Mouse (Mus musculus) spleen, postnatal 14 days (tissue): ENCODE measurements around the gene Gsap.
A peak's percentile ranks its signal among the peaks of the same experiment; 100 is the strongest.
"Not testable (repeated sequence)": the region's sequence is repeated elsewhere in the genome, so short reads cannot be mapped to it uniquely, and the experiment has no call there.

Experiments
- DNase-seq, 2 experiments: peaks; one replicate each; pipeline ENCODE4 v3.0.0; 2021 to 2022; ENCODE audit warnings: low spot score in 2 of 2

The Gsap gene

DNA sequence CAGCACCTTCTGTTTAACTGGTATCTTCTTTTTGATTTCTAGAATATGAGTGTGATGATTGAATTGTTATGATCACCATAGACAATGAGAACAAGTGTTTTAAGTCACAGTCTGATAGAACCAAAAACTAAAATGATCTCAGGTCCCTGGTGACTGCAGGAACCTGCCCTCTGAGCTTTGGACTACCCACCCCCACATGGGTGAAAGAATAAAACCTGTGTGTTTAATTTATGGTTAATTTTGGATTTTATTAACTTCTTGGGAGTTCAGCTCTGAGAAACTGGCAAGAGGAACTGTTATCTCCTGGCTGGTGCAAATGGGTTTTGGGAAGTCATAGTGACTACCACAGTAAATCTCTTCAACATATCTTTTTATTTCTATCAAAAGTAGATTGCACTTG, 6.6 kb upstream of the Gsap start:
- DNase-seq: no peak

DNA sequence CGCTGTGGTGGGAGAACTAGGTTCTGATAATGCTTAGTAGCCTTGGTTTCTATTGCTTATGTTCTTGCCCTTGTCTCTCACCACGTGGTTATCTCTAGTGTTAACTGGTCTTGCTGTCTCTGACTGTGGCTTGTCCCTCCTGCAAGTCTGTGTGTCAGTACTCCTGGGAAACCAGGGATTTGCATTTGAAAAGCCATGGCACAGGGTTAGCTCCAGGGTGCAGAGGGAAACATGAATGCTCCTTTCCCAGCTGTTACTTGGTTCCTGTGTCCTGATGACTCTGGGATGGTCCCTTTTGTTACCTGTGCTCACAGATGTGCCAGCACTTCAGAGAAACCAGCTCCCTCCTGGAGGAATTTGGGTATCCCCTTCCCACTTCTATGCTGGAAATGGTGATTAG, 3.0 kb upstream of the Gsap start:
- not testable (repeated sequence) for DNase-seq

DNA sequence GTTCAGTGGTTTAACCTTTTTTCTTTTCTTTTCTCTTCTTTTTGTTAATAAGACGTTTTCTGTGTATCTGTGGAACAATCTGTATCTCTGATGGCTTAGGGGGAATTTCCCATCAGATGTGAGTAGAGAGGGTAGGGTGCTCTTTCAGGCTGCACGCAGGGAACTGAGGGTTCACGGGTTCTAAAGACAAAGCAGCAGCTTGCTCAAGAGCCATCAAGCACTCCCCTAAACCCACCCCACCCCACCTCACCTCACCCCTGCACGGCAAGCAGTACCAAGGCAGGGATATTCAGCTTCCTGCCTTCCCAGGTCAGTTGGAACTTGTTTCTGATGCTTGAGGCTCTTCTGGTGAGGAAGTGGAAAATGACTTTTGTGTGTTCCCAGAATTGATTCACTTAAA, 766 bp downstream of the Gsap start:
- DNase-seq: no peak

GRCm38 (mm10) chr5:21188435-21188834, 2.4 kb downstream of the Gsap start:
- DNase-seq: no peak

DNA sequence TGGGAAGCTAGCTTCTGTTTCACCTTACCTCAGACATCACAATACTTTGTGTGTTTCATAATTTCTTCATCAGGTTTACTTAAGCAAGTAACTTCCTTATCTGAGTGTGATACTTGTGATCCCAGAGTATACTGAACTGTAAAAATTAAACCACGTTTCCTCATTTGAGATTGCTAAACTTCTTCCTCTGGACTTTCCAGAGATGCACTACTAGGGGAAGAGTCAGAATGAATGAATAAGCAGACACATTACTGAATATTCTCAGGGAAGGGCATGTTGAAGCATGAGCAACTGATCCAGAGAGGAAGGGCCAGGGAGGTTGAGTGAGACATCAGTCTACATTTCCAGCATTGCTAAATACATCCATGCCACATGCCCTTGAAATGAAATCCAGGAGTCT, 3.0 kb downstream of the Gsap start:
- no peak for DNase-seq

- no peak for DNase-seq
Observed at GRCm38 (mm10) chr5:21189460-21189859, 3.4 kb downstream of the Gsap start.

GRCm38 (mm10) chr5:21203504-21203903, 17.4 kb downstream of the Gsap start:
- DNase-seq: no peak

GRCm38 (mm10) chr5:21204157-21204556, 18.1 kb downstream of the Gsap start:
- no peak for DNase-seq

DNA sequence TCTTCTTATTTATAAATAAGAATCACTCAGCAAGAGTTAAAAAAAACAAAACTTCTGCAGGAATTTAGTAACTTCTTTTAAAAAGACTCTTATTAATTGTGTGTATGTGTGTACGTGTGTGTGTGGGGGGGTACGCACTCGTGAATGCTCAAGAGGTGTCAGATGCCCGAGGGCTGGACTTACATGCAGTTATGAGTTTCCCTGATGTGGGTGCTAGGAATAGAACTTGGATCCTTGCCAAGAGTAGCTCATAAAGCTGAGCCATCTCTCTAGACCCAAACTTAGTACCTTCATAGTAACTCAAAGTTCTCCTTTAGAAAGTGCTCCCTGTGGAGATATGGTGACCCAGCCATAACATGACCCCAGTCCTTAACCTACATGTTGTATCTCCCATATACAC, 20.0 kb downstream of the Gsap start:
- DNase-seq: no peak

DNA sequence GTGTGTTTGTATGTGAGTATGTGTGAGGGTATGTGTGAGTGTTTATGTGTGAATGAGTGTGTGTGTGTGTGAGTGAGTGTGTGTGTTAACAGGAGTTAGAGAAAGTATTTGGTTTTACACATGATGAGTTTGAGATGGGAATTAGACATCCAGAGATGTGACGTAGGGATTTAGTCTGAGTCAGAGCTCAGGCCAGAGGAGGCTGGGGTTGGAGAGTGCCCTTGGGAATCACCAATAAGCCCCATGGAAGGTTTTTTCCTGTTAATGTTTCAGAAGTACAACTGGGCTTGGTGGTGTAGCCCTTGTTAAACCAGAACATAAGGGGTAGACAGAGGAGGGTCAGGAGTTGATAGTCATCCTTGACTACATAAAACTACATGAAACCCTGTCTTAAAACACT, 25.4 kb downstream of the Gsap start:
- no peak for DNase-seq

DNA sequence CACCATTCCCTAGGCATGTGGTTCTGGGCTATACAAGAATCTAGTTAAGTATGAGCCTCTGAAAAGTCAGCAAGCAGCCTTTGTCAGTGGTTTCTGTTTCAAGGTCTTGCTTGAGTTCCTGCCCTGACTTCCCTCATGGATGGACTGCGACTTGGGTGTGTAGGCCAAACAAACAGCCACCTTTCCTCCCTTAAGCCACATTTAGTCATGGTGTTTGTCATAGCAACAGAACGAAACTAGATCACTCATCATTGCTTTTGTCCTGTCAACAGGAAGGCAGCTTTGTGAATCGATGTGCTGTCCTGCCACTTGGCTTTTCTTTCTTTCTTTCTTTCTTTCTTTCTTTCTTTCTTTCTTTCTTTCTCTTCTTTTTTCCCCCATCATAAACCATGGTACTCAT, 26.9 kb downstream of the Gsap start:
- no peak for DNase-seq

- DNase-seq: no peak
Observed at GRCm38 (mm10) chr5:21213801-21214200, 27.7 kb downstream of the Gsap start.

DNA sequence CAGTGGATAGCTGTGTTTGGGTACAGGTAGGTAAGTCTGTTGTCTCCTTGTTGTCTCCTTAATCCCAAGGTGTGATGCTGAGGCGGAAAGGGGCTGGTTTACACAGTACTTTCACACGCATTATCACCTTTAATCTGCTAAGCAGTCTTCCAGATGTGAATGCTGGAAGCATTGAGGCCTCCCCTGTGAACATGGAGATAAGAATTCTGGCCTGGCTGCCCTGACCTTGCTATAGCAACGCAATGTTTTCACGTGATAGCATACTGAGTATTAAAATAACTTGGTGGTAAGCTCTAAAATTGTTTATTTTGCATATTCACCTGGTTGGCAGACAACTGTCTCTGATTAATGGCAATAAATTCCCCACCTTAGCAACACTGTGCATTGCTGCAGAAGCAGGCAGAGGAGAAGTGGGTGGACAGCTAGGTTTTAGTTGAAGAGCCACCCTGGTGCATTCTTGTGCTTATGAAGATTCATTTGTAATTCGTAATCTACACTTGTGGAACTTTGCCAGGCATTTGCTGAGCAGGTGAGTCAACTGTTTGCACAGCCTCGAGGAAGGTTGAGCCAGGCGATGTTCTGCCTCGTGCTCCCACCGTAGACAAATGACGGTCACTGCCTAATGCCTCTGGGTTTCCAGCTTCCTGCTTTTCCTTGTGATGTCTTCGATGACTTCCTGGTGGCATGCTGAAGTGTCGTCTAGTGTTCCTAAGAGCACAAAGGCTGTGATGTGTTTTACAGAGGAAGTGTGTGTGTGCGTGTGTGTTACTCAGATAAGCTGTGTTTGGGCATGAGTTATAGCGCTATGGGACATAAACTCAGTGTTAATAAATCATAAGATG, 31.6 kb downstream of the Gsap start:
- no peak for DNase-seq

GRCm38 (mm10) chr5:21232876-21233275, 46.8 kb downstream of the Gsap start:
- no peak for DNase-seq

DNA sequence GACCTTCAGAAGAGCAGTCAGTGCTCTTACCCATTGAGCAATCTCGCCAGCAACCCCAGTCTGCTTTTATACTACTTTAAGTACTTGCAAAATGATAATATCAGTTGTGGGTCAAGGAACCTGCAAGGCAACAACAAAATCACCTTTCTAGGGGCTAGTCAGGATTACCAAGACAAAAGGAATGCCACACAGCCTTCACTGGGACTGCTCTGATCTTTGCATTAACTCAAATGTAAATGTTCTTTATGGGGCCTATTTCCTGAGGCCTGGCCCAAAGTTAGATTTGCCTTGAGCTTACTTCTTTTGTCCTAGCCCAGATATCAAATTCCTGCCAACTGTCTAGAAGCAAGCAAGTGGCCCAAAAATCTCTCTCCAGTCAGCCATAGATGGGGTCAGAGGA, 58.5 kb downstream of the Gsap start:
- no peak for DNase-seq

DNA sequence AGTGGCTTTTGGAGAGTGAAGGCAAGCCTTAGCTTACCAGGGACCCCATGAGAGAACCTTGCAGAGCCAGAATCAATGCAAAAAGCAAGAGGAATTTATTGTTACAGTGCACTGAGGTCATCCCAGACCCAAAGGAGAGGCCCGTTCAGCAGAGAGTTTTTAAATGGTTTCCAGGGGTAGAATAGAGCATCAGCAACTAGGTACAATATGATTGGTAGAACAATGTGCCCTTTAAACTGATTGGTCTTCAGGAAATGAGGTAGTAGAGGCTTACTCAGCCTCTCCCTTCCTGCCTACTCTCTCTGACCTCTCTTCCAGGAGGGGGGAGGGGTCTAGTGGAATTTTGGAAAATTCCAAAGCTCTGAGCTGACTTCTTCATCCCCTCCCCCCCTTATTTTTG, 59.2 kb downstream of the Gsap start:
- DNase-seq: no peak

GRCm38 (mm10) chr5:21246794-21247193, 60.7 kb downstream of the Gsap start:
- DNase-seq: no peak

DNA sequence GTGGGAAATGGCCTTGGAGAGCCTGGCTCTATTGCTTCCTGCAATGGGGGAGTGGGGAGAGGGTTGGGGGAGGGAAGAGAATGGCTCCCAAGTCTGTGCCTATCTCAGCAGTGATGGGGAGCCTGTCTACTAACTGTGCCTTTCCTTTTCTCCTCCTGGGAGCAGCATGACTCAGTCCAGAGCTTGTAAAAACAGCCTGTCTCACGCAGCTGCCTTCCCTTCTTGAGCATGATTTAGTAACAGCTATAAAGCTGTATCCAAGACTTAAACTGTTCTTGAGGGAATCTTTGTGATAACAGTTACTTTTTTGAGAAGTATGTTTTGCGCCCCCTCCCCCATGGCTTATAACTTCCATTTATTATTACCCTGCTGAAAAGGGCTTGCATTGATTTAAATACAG, 61.9 kb downstream of the Gsap start:
- no peak for DNase-seq

GRCm38 (mm10) chr5:21248834-21249233, 62.8 kb downstream of the Gsap start:
- DNase-seq: no peak

- no peak for DNase-seq
Observed at GRCm38 (mm10) chr5:21254731-21255525, 68.9 kb downstream of the Gsap start.

DNA sequence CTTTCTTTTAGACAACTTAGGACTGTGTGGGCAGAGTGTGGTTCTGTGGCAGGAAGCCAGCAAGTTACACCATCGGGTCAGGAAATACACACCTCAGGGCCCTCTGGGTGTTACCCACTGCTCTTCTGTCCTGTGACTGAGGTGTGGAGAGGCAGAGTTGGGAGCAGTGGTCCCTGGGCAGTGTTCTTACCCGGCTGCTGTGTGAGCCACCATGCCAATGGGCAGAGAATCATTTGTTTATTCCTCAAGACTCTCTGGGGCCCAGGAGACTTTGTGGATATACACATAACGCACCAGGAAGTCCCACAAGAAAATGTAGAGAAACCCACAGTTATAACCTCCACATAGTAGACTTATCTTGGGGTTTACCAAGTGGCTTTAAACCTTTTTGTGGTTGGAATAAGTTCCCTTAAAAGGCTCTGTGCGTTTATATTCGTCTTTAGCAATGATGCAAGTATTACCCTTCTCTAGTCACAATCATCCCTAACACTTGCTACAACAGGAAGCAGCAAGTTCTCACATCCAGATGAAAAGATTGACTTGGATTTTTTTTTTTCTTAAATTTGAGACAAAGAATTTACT, 69.6 kb downstream of the Gsap start:
- DNase-seq: peak; percentile 26 to 29

GRCm38 (mm10) chr5:21257126-21257525, 71.1 kb downstream of the Gsap start:
- no peak for DNase-seq

DNA sequence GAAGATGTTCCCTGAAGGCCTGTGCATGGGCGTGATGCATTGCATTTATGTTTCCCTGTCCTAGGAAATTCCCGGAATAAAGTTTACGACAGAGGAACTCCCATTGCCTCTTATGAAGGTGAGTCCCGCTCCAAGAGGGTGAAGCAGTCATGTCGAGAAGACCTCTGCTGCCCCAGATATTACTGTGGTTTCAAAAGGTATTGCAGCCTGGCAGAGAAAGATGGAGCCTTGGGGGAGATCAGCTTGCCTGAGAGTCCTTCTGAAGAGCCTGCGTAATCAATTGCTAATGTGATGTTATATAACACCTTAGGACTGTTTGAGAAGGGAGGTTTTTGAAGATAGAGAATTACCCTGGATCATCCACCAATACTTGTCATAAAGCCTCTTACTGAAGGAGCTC, 71.8 kb downstream of the Gsap start:
- no peak for DNase-seq
